Comparison of ENCODE assay signal across 27 mouse cellular contexts in genomic region chr8:86318531-86318930, GRCm38 (mm10).
"Had no signal": no experiment of that assay in that cellular context is flagged by ENCODE, and none has a peak within 500 bp of the region (broad histone marks: within the 10 kb centered on the region; RNA-seq: fewer than 3 reads in every experiment).

No protein-coding gene starts in this region.

- H3K4me3 ChIP-seq: gastrocnemius, adult 2 months; heart, embryonic 10.5 days; heart, embryonic 12.5 days; hindbrain, embryonic 10.5 days; hindbrain, embryonic 13.5 days; hindbrain, embryonic 15.5 days; intestine, embryonic 15.5 days; limb, embryonic 10.5 days; limb, embryonic 12.5 days; liver, embryonic 13.5 days; liver, embryonic 15.5 days had no signal

- H3K27me3 ChIP-seq: heart, embryonic 12.5 days; hindbrain, embryonic 13.5 days; hindbrain, embryonic 15.5 days; intestine, embryonic 15.5 days; limb, embryonic 12.5 days; liver, embryonic 13.5 days; liver, embryonic 15.5 days had no signal

- H3K9me3 ChIP-seq: heart, embryonic 10.5 days; heart, embryonic 12.5 days; hindbrain, embryonic 10.5 days; hindbrain, embryonic 13.5 days; hindbrain, embryonic 15.5 days; intestine, embryonic 15.5 days; limb, embryonic 10.5 days; limb, embryonic 12.5 days; liver, embryonic 13.5 days; liver, embryonic 15.5 days had no signal

- H3K4me2 ChIP-seq: heart, embryonic 12.5 days; hindbrain, embryonic 13.5 days; hindbrain, embryonic 15.5 days; intestine, embryonic 15.5 days; limb, embryonic 12.5 days; liver, embryonic 11.5 days; liver, embryonic 13.5 days; liver, embryonic 15.5 days had no signal

- H3K36me3 ChIP-seq: heart, embryonic 10.5 days; heart, embryonic 12.5 days; hindbrain, embryonic 10.5 days; hindbrain, embryonic 13.5 days; hindbrain, embryonic 15.5 days; intestine, embryonic 15.5 days; limb, embryonic 10.5 days; limb, embryonic 12.5 days; liver, embryonic 13.5 days; liver, embryonic 15.5 days had no signal

- H3K27ac ChIP-seq: gastrocnemius, adult 2 months; heart, embryonic 10.5 days; hindbrain, embryonic 10.5 days; hindbrain, embryonic 13.5 days; hindbrain, embryonic 15.5 days; intestine, embryonic 15.5 days; limb, embryonic 10.5 days; limb, embryonic 12.5 days; liver, embryonic 13.5 days; liver, embryonic 15.5 days had no signal

- H3K4me1 ChIP-seq: heart, embryonic 10.5 days; heart, embryonic 12.5 days; intestine, embryonic 15.5 days; limb, embryonic 10.5 days; limb, embryonic 12.5 days; liver, embryonic 13.5 days; liver, embryonic 15.5 days had no signal

- DNase-seq: gastrocnemius, adult 2 months; gastrocnemius, postnatal 10 days; gastrocnemius, postnatal 25 days; heart, adult 18-20 months; heart, postnatal 10 days; heart, postnatal 4 days; kidney, adult 18-20 months; kidney, adult 8-10 months; kidney, postnatal 10 days; kidney, postnatal 25 days; layer of hippocampus, adult 9-11 months; layer of hippocampus, postnatal 36 days; liver; liver, embryonic 13.5 days; liver, postnatal 0 days had no signal

- ATAC-seq: inflammation-experienced regulatory T-cells, adult 6 months; intestine, embryonic 15.5 days; intestine, postnatal 0 days; liver, postnatal 0 days had no signal

- H3K9ac ChIP-seq: heart, embryonic 12.5 days; hindbrain, embryonic 13.5 days; hindbrain, embryonic 15.5 days; intestine, embryonic 15.5 days; limb, embryonic 12.5 days; liver, embryonic 13.5 days; liver, embryonic 15.5 days; liver, postnatal 0 days had no signal
